ENCODE assay signal across 13 mouse cellular contexts in the genomic region with DNA sequence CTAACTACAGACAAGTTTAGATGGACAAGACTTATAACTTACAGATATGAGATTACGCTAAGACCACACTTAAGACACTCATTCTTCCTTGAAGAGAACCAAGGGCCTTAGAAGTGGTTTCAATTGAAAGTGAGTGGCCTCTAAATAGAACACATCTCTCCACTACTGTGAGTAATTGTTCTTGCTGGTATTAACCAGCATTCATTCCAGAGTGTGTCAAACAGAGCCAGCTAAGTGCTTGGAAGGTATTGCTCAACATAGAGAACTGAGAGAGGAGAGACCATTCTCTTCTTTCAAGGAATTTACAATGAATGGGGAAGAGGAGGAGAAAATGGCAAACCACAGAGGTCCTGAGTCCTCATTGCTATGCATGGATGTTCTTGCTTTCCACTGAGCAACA.
"Had no signal": no experiment of that assay in that cellular context is flagged by ENCODE, and none has a peak within 500 bp of the region (broad histone marks: within the 10 kb centered on the region; RNA-seq: fewer than 3 reads in every experiment).

No protein-coding gene starts in this region.

- H3K36me3 ChIP-seq: limb, embryonic 15.5 days; midbrain, embryonic 15.5 days; neural tube, embryonic 12.5 days had no signal

- DNase-seq: kidney, adult 8-10 months; kidney, postnatal 36 days; layer of hippocampus, adult 9-11 months; layer of hippocampus, postnatal 36 days; thymus, adult 18-20 months; thymus, postnatal 14 days had no signal

- H3K27ac ChIP-seq: limb, embryonic 15.5 days; macrophage; midbrain, embryonic 15.5 days; neural tube, embryonic 12.5 days had no signal

- H3K9me3 ChIP-seq: limb, embryonic 15.5 days; midbrain, embryonic 15.5 days had no signal

- H3K27me3 ChIP-seq: limb, embryonic 15.5 days; megakaryocyte, embryonic 14.5 days; midbrain, embryonic 15.5 days; neural tube, embryonic 12.5 days had no signal

- H3K4me1 ChIP-seq: megakaryocyte, embryonic 14.5 days; midbrain, embryonic 15.5 days had no signal

- H3K4me2 ChIP-seq: limb, embryonic 15.5 days; midbrain, embryonic 11.5 days; midbrain, embryonic 15.5 days; neural tube, embryonic 12.5 days had no signal

- ATAC-seq: intestine, postnatal 0 days; midbrain, embryonic 15.5 days had no signal

- H3K4me3 ChIP-seq: limb, embryonic 15.5 days; megakaryocyte, embryonic 14.5 days; midbrain, embryonic 15.5 days; neural tube, embryonic 12.5 days had no signal

- H3K9ac ChIP-seq: limb, embryonic 15.5 days; midbrain, embryonic 15.5 days; neural tube, embryonic 12.5 days had no signal
